Mouse (Mus musculus) liver, adult 2 months (tissue): Measurements from ENCODE around the gene Prx. TPM values are rescaled to one million over a fixed set of nuclear protein-coding genes. Genes with fewer than 3 reads are reported as not detected.

Source experiments
- DNase-seq: peaks from one replicate; pipeline ENCODE4 v3.0.0-alpha.2; 2011; ENCODE audit warnings: low read depth, low spot score; ENCODE audit errors: extremely low read depth
- H3K27ac ChIP-seq: fragments of 200-500 bp; replicated peaks from 2 replicates; pipeline ENCODE4 v1.5.1; 2012; ENCODE audit warnings: low read depth, mild to moderate bottlenecking, control low read depth, inconsistent platforms, low read length; ENCODE audit not compliant: insufficient read depth
- H3K27me3 ChIP-seq: fragments of 200-500 bp; 2 replicates; pipeline ENCODE4 v1.6.1; 2012; ENCODE audit warnings: mild to moderate bottlenecking, moderate library complexity, low read length, inconsistent platforms; ENCODE audit not compliant: control insufficient read depth, insufficient read depth
- H3K36me3 ChIP-seq: fragments of 200-500 bp; 2 replicates; pipeline ENCODE4 v1.6.1; 2012; ENCODE audit warnings: low read length, inconsistent platforms; ENCODE audit not compliant: control insufficient read depth, insufficient read depth
- H3K4me1 ChIP-seq: fragments of 200-500 bp; 2 replicates; pipeline ENCODE4 v1.6.1; 2011; ENCODE audit warnings: low read length; ENCODE audit not compliant: control insufficient read depth, insufficient read depth
- H3K4me3 ChIP-seq: fragments of 200-500 bp; 2 replicates; pipeline ENCODE4 v1.5.1; 2011; ENCODE audit warnings: low read depth, mild to moderate bottlenecking, control low read depth, low read length, moderate library complexity; ENCODE audit not compliant: insufficient read depth
- H3K79me2 ChIP-seq: fragments of 200-500 bp; 2 replicates; pipeline ENCODE4 v1.6.1; 2012; ENCODE audit warnings: inconsistent platforms, mild to moderate bottlenecking, low read length, moderate library complexity; ENCODE audit not compliant: control insufficient read depth, insufficient read depth
- H3K9ac ChIP-seq: fragments of 200-500 bp; 2 replicates; pipeline ENCODE4 v1.6.1; 2012; ENCODE audit warnings: low read depth, mild to moderate bottlenecking, control low read depth, inconsistent platforms, low read length
- CTCF ChIP-seq: fragments of 200-500 bp; IDR thresholded peaks from 2 replicates; pipeline ENCODE4 v1.5.1; 2011; ENCODE audit warnings: low read depth, low read length, control low read depth
- POLR2A ChIP-seq: fragments of 200-500 bp; IDR thresholded peaks from 2 replicates; pipeline ENCODE4 v1.6.1; 2011; ENCODE audit warnings: low read length, control low read depth; ENCODE audit not compliant: insufficient read depth; ENCODE audit errors: extremely low read depth
- WGBS: fragments of 180-500 bp; shearing (Covaris S2); methylation state at CpG from one replicate; pipeline ENCODE4 v1.1.7; 2018; 5-methylcytosine and 5-hydroxymethylcytosine counted together
- polyA plus RNA-seq: library from polyadenylated mRNA; depleted of rRNA; stranded (reverse); fragments of >200 nt; gene quantifications from 2 replicates; pipeline ENCODE4 v1.2.3, GENCODE M21; 2012; rRNA removed
- total RNA-seq: library from RNA; depleted of rRNA; stranded (reverse); fragments of >200 nt; gene quantifications from 2 replicates; pipeline ENCODE4 v1.2.3, GENCODE M21; 2014; rRNA removed

Prx gene
- total and polyA plus RNA-seq, 2 experiments = 0.07 TPM; not detected in 1

GRCm38 (mm10) chr7:27552070-27552469 is 52.9 kb downstream of the Prx start:
- Histone ChIP-seq H3K27me3 (no peaks in the 10 kb centered on the region), H3K36me3 (no peaks in the 10 kb centered on the region), H3K4me1 (peaks cover 4% of the 10 kb centered on the region; the same call in 1 of the 2 replicates), H3K9ac (no peak overlapping the region), H3K27ac (no peak overlapping the region), H3K79me2 (peaks cover 5% of the 10 kb centered on the region; the same call in 1 of the 2 replicates), H3K4me3 (no peak overlapping the region)
- TF ChIP-seq CTCF (no peak), POLR2A (no peak)
- no peak for DNase-seq
- WGBS = 48% methylated on average over 5 of the region's 5 CpGs

DNA sequence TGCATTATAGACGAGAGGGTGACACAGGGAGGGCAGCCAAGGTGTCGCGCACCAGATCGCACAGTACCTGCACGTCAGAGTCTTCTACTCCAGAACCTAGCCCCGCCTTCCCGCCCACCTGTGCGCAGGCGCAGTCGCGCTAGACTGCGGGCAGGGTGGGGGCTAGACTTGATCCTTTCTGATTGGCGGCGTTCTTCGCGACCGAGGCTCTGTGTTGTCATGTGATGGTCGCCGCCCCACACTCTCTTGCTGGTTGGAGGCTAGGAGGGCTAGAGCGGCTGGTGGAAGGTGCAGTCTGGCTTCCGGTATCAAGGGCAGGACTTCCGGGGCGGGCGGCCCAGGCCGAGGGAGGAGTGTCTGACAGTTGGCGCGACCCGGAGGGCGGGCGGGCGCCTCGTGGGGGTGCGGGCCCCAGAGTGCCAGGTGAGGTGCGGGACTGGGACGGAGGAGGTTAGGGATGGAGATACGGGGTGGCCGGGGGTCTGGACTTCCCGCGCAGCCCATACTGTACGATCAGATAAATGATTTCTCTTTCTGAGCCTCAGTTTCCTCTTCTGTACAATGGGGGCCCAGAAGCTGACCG is 53.9 kb downstream of the Prx start, which contains the start of the genes Pld3 and 2310022A10Rik:
TSS of gene Pld3 (minus strand) at position 288 of the 583 bp plus-strand sequence.
TSS of gene 2310022A10Rik (plus strand) at position 303 of the 583 bp plus-strand sequence.
- under 1% methylated on average over 41 of the region's 41 CpGs for WGBS
- peak; percentile 93 for DNase-seq
- no peaks in the 10 kb centered on the region for H3K27me3 ChIP-seq

GRCm38 (mm10) chr7:27560291-27560887 is 61.3 kb downstream of the Prx start:
- Histone ChIP-seq H3K27me3 (no peaks in the 10 kb centered on the region), H3K79me2 (no peaks in the 10 kb centered on the region; the same call in 1 of the 2 replicates), H3K27ac (no peak overlapping the region), H3K36me3 (peaks cover 5% of the 10 kb centered on the region; the same call in 1 of the 2 replicates), H3K4me1 (no peaks in the 10 kb centered on the region), H3K4me3 (no peak overlapping the region), H3K9ac (no peak overlapping the region)
- 69% methylated on average over 8 of the region's 8 CpGs for WGBS
- TF ChIP-seq CTCF (no peak), POLR2A (no peak)
- no peak for DNase-seq

More for the DNA sequence above, 53.9 kb downstream of the Prx start, which contains the start of the genes Pld3 and 2310022A10Rik:
- no peak for TF ChIP-seq CTCF
- TF ChIP-seq POLR2A = peak; percentile 24; the same call in 1 of the 2 replicates
- H3K4me3 ChIP-seq = peak within 1 kb of the TSS; percentile 64
- no peaks in the 10 kb centered on the region for H3K36me3 ChIP-seq
- peak within 1 kb of the TSS; percentile 71 for H3K9ac ChIP-seq
- H3K79me2 ChIP-seq = peaks cover 5% of the 10 kb centered on the region; the same call in 1 of the 2 replicates
- no peak within 1 kb of the TSS for H3K27ac ChIP-seq
- peaks cover 4% of the 10 kb centered on the region; the same call in 1 of the 2 replicates for H3K4me1 ChIP-seq

- no peak overlapping the region for H3K27ac ChIP-seq
- H3K4me3 ChIP-seq = no peak overlapping the region
- no peaks in the 10 kb centered on the region for H3K4me1 ChIP-seq
- H3K79me2 ChIP-seq = no peaks in the 10 kb centered on the region; the same call in 1 of the 2 replicates
- WGBS = 38% methylated on average over 1 of the region's 1 CpGs
- TF ChIP-seq POLR2A = no peak
- no peak for TF ChIP-seq CTCF
- H3K27me3 ChIP-seq = no peaks in the 10 kb centered on the region
- no peak for DNase-seq
- peaks cover 5% of the 10 kb centered on the region; the same call in 1 of the 2 replicates for H3K36me3 ChIP-seq
- no peak overlapping the region for H3K9ac ChIP-seq
These were observed 61.9 kb downstream of the Prx start for GRCm38 (mm10) chr7:27560978-27561377.

Other genes starting within 250 kb of the Prx start
- gene Numbl, start 240.9 kb upstream of the Prx start, total RNA-seq = 0.46 and 0.74 TPM in 2 replicates
- gene Numbl, start 240.9 kb upstream of the Prx start, polyA plus RNA-seq = 0.62 and 1.5 TPM in 2 replicates
- gene Ltbp4, start 161.6 kb upstream of the Prx start, total RNA-seq = 9.4 and 24.2 TPM in 2 replicates
- gene Ltbp4, start 161.6 kb upstream of the Prx start, polyA plus RNA-seq = 29.2 and 32.5 TPM in 2 replicates
- gene Shkbp1, start 143.3 kb upstream of the Prx start, total RNA-seq = 3.6 and 4.4 TPM in 2 replicates
- 19.8 and 23.9 TPM in 2 replicates for gene Shkbp1, start 143.3 kb upstream of the Prx start, polyA plus RNA-seq
- not detected in 2 replicates for gene Gm20479, start 141.9 kb upstream of the Prx start, total RNA-seq
- gene Gm20479, start 141.9 kb upstream of the Prx start, polyA plus RNA-seq = not detected in 2 replicates
- gene Sptbn4, start 51.6 kb upstream of the Prx start, total RNA-seq = under 0.01 TPM in 1 of 2 replicates, not detected in the other
- 0.06 TPM in 1 of 2 replicates, not detected in the other for gene Sptbn4, start 51.6 kb upstream of the Prx start, polyA plus RNA-seq
- 142 and 148 TPM in 2 replicates for gene Blvrb, start 51.3 kb upstream of the Prx start, total RNA-seq
- 268 and 304 TPM in 2 replicates for gene Blvrb, start 51.3 kb upstream of the Prx start, polyA plus RNA-seq
- 3.5 and 4.6 TPM in 2 replicates for gene Sertad3, start 25.6 kb upstream of the Prx start, total RNA-seq
- gene Sertad3, start 25.6 kb upstream of the Prx start, polyA plus RNA-seq = 6.9 and 8.3 TPM in 2 replicates
- gene Sertad1, start 12.4 kb upstream of the Prx start, total RNA-seq = 7.7 and 9.5 TPM in 2 replicates
- gene Sertad1, start 12.4 kb upstream of the Prx start, polyA plus RNA-seq = 8.8 and 11.6 TPM in 2 replicates
- gene Hipk4, start 23.9 kb downstream of the Prx start, total RNA-seq = not detected in 2 replicates
- not detected in 2 replicates for gene Hipk4, start 23.9 kb downstream of the Prx start, polyA plus RNA-seq
- gene Pld3, start 53.9 kb downstream of the Prx start, total RNA-seq = 8.3 and 12.4 TPM in 2 replicates
- 33.0 and 37.4 TPM in 2 replicates for gene Pld3, start 53.9 kb downstream of the Prx start, polyA plus RNA-seq
- 1.2 and 2.7 TPM in 2 replicates for gene 2310022A10Rik, start 53.9 kb downstream of the Prx start, total RNA-seq
- 8.5 and 9.0 TPM in 2 replicates for gene 2310022A10Rik, start 53.9 kb downstream of the Prx start, polyA plus RNA-seq
- 57.1 and 65.5 TPM in 2 replicates for gene Akt2, start 92.2 kb downstream of the Prx start, total RNA-seq
- 78.1 and 81.3 TPM in 2 replicates for gene Akt2, start 92.2 kb downstream of the Prx start, polyA plus RNA-seq
- not detected in 2 replicates for gene Ttc9b, start 154.6 kb downstream of the Prx start, total RNA-seq
- not detected in 2 replicates for gene Ttc9b, start 154.6 kb downstream of the Prx start, polyA plus RNA-seq
- 10.0 and 10.6 TPM in 2 replicates for gene Map3k10, start 175.3 kb downstream of the Prx start, total RNA-seq
- 20.1 and 21.5 TPM in 2 replicates for gene Map3k10, start 175.3 kb downstream of the Prx start, polyA plus RNA-seq
- gene Zfp607b, start 190.0 kb downstream of the Prx start, total RNA-seq = 0.27 and 0.28 TPM in 2 replicates
- gene Zfp607b, start 190.0 kb downstream of the Prx start, polyA plus RNA-seq = 0.05 and 0.40 TPM in 2 replicates
- gene Zfp60, start 232.1 kb downstream of the Prx start, total RNA-seq = 5.8 and 6.1 TPM in 2 replicates
- 0.83 and 1.1 TPM in 2 replicates for gene Zfp60, start 232.1 kb downstream of the Prx start, polyA plus RNA-seq